Mouse (Mus musculus) megakaryocyte, embryonic 14.5 days (primary cell): ENCODE results near the gene Dusp22. TPM values are rescaled to one million over a fixed set of nuclear protein-coding genes. Genes with fewer than 3 reads are reported as not detected.

Experiments used
- H3K27me3 ChIP-seq: replicated peaks from 2 replicates; pipeline ENCODE3; 2012; ENCODE audit warnings: inconsistent platforms
- H3K36me3 ChIP-seq: replicated peaks from 2 replicates; pipeline ENCODE3; 2012; ENCODE audit warnings: low read length, inconsistent platforms, mixed read lengths
- H3K4me1 ChIP-seq: 2 replicates; pipeline ENCODE4 v1.6.1; 2012; ENCODE audit warnings: inconsistent platforms
- H3K4me3 ChIP-seq: replicated peaks from 2 replicates; pipeline ENCODE3; 2012; ENCODE audit warnings: moderate library complexity, mild to moderate bottlenecking, inconsistent platforms
- H3K9me3 ChIP-seq: 2 replicates; pipeline ENCODE4 v1.6.1; 2012; ENCODE audit warnings: inconsistent platforms
- FLI1 ChIP-seq: IDR thresholded peaks from 2 replicates; pipeline ENCODE4 v1.6.1; 2012; ENCODE audit warnings: low read length, inconsistent platforms, mixed read lengths
- GATA1 ChIP-seq: IDR thresholded peaks from 3 replicates; pipeline ENCODE4 v1.6.1; 2012; ENCODE audit warnings: mixed read lengths, low read length, inconsistent platforms, borderline replicate concordance
- polyA plus RNA-seq: library from polyadenylated mRNA; stranded (reverse); fragments of >175 nt; gene quantifications from 2 replicates; pipeline ENCODE4 v1.2.3, GENCODE M21; 2012; ENCODE audit warnings: low replicate concordance; ENCODE audit not compliant: insufficient read depth

Dusp22 gene
- 1.2 TPM in 1 of 2 replicates, not detected in the other for polyA plus RNA-seq

DNA sequence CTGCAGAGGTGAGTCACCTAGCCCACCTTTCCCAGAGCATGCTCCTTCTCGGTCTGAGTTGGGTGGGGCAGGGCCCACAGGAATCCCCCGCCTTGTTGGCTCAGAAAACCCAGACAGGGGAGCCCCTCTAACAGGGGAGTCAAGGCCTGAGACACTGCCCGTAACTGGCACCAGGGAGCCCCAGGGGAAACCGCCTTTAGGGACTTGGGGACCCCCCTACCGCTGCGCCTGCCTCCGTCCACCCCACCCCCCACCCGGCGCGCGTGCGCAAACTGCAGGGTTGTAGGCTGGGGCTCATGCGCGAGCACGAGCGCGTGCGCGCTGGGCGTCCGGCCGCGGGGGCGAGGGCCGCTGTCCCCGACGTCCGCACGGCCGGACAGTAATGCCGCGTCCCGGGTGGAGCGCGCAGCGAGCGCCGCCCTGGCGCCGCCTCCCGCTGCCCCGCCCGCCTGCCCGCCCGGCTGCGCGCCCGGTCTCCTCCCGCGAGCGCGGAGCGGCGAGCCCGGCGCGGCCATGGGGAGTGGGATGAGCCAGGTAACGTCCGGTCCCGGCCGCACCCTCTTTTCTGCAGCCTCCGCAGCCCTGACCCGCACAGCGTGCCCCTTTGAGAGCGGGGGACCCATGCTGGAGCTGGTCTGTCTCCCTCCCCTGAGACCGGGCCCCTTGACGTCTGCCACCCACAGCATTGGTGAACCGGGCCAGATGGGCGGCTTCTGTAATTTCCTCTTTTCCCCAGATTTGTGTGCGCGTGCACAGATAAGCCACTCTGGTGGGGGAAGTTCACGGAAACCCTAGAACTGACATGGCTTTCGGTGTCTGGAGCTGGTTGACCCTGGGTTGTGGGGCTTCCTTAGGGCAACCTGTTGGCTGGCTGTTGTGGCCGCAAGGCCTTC, at the start of gene Dusp22:
Gene Dusp22, plus strand, starts transcription at position 387 of the 893 bp plus-strand sequence.
- no peaks in the 10 kb centered on the region for H3K36me3 ChIP-seq
- H3K4me1 ChIP-seq = peaks cover 12% of the 10 kb centered on the region
- H3K4me3 ChIP-seq = peak within 1 kb of the TSS; percentile 90
- TF ChIP-seq FLI1 (no peak), GATA1 (no peak)
- H3K9me3 ChIP-seq = no peaks in the 10 kb centered on the region
- peaks cover 56% of the 10 kb centered on the region for H3K27me3 ChIP-seq

DNA sequence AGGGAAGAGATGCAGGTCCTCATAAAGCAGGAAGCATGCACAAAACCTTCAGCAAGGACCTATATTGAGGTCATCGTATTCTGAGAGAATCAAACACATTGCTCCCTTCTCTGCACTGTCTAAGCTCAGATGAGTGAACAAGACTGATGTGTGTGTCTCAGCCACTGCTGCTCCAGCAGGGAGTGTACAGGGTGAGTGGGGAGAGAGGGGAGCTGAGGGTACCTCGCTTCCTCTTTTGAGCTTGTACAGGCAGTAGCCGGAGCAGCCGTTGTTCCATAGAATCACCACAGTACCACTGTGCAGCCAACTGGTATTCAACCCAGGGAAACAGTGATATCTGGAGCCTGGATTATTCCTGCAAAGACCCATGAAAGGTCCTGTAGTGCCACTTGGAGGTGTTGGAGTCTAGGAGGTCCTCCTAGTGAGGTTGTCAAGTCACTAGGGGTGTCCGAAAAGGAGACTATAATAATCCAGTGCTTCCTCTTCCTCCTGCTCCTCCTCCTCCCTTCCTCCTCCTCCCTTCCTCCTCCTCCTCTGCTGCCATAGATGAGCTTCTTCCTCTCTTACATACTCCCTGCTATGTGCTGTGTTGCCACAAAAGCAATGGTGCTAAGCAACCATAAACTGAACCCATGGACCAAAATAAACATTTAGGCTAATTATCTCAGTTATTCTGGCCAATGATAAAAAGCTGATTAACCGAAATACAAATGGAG, 47.6 kb upstream of the Dusp22 start:
- H3K27me3 ChIP-seq = no peaks in the 10 kb centered on the region
- TF ChIP-seq GATA1 (no peak), FLI1 (no peak)
- peaks cover 5% of the 10 kb centered on the region; the same call in 1 of the 2 replicates for H3K9me3 ChIP-seq
- no peaks in the 10 kb centered on the region for H3K36me3 ChIP-seq
- H3K4me3 ChIP-seq = no peak overlapping the region
- H3K4me1 ChIP-seq = no peaks in the 10 kb centered on the region

DNA sequence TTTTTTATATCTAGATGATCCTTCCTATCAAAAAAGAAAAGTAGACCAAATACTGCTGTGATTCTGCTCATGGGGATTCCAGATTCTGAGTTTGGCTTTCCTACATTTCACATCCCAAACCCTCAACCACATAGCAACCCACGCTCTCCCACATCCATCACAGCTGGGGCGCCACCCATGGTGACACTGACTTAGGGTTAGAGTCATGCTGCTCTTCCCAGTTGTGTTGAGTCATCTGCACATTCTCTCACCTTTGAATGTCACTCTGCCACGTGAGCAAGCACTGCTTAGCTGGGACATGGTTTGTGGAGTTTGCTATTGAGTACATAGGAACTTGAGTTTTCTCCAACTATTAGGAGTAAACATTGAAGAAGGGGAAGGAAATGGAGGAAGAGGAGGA, 40.1 kb upstream of the Dusp22 start:
- H3K9me3 ChIP-seq = peaks cover 14% of the 10 kb centered on the region
- no peak for TF ChIP-seq GATA1
- no peak for TF ChIP-seq FLI1
- no peak overlapping the region for H3K4me3 ChIP-seq
- H3K27me3 ChIP-seq = no peaks in the 10 kb centered on the region
- no peaks in the 10 kb centered on the region for H3K4me1 ChIP-seq
- no peaks in the 10 kb centered on the region for H3K36me3 ChIP-seq

DNA sequence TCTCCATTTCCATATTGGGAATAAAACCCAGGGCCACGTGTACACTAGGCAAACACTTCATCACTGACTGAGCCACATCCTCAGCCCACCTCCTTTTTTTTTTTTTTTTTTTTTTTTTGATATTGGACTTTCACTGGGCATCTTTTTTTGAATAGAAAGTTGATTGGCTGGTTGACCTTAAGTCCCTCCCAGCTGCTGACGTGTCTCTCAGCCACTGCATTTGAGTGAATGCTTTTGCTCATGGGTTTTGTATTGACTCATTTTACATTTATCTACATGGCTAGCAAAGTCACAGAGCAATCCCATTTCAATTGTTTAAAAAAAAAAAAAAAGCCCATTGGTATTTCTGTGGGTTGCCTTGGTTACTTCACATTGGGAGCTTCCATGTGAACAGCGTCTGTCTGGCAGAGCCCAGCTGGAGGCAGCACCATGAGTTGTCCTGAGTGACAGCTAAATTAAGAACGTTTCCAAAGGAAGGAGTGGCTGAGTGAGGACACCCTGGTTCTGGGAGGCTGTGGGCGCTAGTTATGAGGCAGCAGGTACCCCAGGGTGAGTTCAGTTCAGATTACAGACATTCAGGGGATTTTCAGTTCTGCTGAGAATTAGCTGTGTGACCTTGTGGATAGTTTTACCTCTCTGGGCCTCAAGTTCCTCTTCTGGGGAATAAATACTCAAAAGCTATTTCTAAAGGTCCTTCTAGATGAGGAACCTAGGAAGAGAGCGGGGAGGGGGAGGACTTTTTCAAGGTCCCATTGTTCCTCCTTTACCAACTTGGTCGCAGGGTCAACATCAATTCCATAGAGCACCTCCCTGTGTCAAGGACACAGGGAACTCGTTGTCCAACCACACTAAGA, 31.4 kb upstream of the Dusp22 start:
- H3K27me3 ChIP-seq = peaks cover 2% of the 10 kb centered on the region
- no peak overlapping the region for H3K4me3 ChIP-seq
- H3K36me3 ChIP-seq = no peaks in the 10 kb centered on the region
- no peaks in the 10 kb centered on the region for H3K9me3 ChIP-seq
- peaks cover 5% of the 10 kb centered on the region; the same call in 1 of the 2 replicates for H3K4me1 ChIP-seq
- TF ChIP-seq FLI1 (no peak), GATA1 (no peak)

DNA sequence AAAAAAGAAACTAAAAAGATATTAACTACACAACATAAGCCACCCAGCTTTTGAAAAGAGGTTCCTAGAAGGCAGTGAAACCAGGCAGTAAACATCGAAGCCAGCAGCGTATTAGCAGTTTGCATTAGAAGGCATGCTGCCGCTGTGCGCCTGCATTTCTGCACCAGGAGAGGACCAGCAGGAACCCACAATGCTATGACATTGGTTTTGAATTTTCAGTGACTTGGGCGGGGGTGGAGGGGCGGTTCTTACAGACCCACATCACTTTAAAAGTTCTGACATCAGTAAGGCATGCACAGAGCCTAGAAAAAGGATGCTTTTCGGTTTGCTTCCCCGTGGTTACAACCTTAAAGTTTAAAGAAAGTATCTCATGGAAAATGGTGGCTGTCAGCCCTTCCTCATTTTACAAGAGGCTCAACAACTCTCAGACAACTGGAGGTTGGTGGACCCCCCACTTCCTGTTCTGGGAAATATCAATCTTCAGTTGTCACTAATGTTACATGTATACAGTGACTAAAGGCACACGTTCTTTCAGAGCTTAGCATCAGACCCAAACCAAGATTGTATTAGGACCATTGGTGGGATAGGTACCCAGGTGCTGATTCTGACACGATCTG, 29.9 kb upstream of the Dusp22 start:
- TF ChIP-seq FLI1 = no peak
- TF ChIP-seq GATA1 = no peak
- H3K4me3 ChIP-seq = peak overlapping the region; percentile 77
- H3K36me3 ChIP-seq = no peaks in the 10 kb centered on the region
- H3K9me3 ChIP-seq = no peaks in the 10 kb centered on the region
- H3K27me3 ChIP-seq = peaks cover 2% of the 10 kb centered on the region
- H3K4me1 ChIP-seq = peaks cover 5% of the 10 kb centered on the region; the same call in 1 of the 2 replicates

DNA sequence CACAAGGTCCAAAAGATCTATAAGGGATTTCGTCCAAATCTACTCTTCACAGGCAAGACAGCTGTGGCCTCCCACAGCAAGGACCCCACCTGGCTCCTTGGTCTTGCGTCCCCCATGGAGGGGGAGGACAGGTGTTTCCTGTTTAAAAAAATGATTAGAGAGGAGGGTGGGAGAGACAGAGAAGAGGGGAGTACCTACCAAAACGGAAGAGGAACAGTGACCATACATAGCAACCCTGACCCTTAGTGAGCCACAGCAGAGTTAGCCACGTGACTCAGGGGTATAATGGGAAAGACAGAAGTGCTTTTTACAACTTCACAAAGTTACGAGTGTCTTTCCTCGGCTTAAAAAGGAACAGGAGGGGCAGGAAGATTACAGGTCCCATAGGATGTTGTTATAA, 26.8 kb upstream of the Dusp22 start:
- Histone ChIP-seq H3K9me3 (no peaks in the 10 kb centered on the region), H3K27me3 (no peaks in the 10 kb centered on the region), H3K4me3 (no peak overlapping the region), H3K4me1 (peaks cover 5% of the 10 kb centered on the region; the same call in 1 of the 2 replicates), H3K36me3 (no peaks in the 10 kb centered on the region)
- TF ChIP-seq FLI1 = no peak
- no peak for TF ChIP-seq GATA1

DNA sequence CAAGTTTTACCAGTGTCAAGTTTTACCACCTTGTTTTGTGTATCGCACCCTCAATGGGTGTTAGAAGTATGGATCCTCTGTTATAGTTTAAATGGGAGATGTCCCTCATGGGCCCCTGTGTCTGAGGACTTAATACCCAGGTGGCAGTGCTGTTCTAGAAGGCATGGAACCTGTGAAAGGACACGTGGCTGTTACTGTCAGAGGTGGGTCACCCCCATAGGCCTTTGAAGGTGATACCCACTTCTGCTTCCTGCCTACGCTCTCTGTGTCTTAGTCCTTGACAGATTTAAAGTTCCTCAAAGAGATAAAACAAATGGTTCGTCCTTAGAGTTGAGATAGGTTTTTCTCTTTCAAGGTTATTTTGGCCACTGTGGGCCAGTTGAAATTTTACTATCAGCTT, 23.3 kb upstream of the Dusp22 start:
- Histone ChIP-seq H3K4me1 (no peaks in the 10 kb centered on the region), H3K36me3 (no peaks in the 10 kb centered on the region), H3K4me3 (no peak overlapping the region), H3K9me3 (no peaks in the 10 kb centered on the region), H3K27me3 (no peaks in the 10 kb centered on the region)
- TF ChIP-seq GATA1 (no peak), FLI1 (no peak)

DNA sequence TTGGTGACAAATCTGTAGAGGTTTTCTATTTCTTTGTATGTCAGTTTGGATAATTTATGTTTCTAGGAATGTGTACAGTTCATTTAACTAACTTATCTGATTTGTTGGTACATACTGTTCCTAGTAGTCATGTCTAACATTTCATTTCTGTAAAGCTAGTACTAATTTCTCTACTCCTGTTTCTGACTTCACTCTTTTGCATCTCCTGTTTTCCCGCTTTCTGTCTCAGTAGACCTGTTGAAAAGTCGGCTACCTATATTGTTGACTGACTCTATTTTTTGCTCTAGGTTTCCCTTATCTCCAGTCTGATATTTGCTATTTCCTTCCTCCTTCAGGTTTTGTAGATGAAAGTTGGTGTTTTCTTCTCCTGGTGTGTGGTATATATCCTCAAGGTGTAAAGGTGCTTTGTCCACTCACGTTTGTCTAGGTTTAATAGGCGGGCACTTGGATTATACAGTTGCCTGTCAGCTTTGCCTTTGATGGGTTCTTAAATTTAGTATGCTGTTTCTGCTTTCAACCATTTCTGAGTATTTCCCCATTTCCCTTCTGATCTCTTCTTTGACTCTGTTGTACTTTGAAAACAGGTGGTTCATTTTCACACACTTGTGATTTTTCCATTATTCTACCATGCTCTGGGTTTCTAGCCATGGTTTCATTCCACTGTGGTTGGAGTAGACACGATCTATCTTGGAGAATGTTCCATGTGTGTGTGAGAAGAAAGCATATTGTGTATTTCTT, 21.3 kb upstream of the Dusp22 start:
- Histone ChIP-seq H3K27me3 (no peaks in the 10 kb centered on the region), H3K9me3 (no peaks in the 10 kb centered on the region), H3K36me3 (no peaks in the 10 kb centered on the region), H3K4me3 (no peak overlapping the region), H3K4me1 (no peaks in the 10 kb centered on the region)
- TF ChIP-seq FLI1 (no peak), GATA1 (no peak)

DNA sequence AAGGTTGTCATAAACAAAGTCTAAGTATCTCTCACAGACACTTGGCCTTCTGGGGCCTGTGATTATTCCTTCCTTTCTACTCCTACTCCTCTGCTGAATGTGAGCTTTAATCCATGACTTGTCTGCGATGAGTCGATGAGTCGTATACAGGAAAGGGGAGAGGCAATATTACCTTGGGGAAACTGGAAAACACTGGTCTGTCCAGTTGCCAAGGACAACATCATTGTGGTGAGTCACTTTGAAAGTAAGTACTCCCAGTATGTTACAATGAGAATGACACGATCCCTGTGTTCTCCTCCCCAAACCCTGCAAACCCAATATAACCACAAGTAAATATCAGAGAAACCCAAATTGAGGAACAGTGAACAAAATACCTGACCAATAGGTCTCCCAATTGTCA, 17.7 kb upstream of the Dusp22 start:
- TF ChIP-seq GATA1 (no peak), FLI1 (no peak)
- Histone ChIP-seq H3K4me3 (no peak overlapping the region), H3K27me3 (no peaks in the 10 kb centered on the region), H3K4me1 (no peaks in the 10 kb centered on the region), H3K9me3 (no peaks in the 10 kb centered on the region), H3K36me3 (no peaks in the 10 kb centered on the region)
